Mouse (Mus musculus) limb, embryonic 14.5 days (tissue): Measurements from ENCODE around the gene Kdr. TPM values are rescaled to one million over a fixed set of nuclear protein-coding genes. Genes with fewer than 3 reads are reported as not detected.

ENCODE experiments used
- ATAC-seq: fragments of 200-750 bp; cut with Nextera tagmentation; 2 replicates; pipeline ENCODE4 v1.8.0; 2017; ENCODE audit warnings: low read depth, moderate number of reproducible peaks, moderate TSS enrichment; ENCODE audit not compliant: low FRiP score
- DNase-seq: peaks from one replicate; pipeline ENCODE4 v3.0.0-alpha.2; 2015; ENCODE audit warnings: low spot score
- H3K27ac ChIP-seq: fragments of 300-500 bp; sonication (generic); replicated peaks from 2 replicates; pipeline ENCODE4 v1.5.1; 2014; ENCODE audit warnings: low read depth, mild to moderate bottlenecking, low read length, moderate library complexity, mixed read lengths
- H3K27me3 ChIP-seq: fragments of 300-500 bp; sonication (generic); 2 replicates; pipeline ENCODE4 v1.6.1; 2014; ENCODE audit warnings: low read length, mixed read lengths; ENCODE audit not compliant: control insufficient read depth, insufficient read depth
- H3K36me3 ChIP-seq: fragments of 300-500 bp; sonication (generic); 2 replicates; pipeline ENCODE4 v1.6.1; 2014; ENCODE audit warnings: mild to moderate bottlenecking, low read length, moderate library complexity, mixed read lengths; ENCODE audit not compliant: control insufficient read depth, insufficient read depth
- H3K4me1 ChIP-seq: fragments of 300-500 bp; sonication (generic); 2 replicates; pipeline ENCODE4 v1.6.1; 2014; ENCODE audit warnings: antibody characterized with exemption, low read length, mixed read lengths; ENCODE audit not compliant: control insufficient read depth, insufficient read depth
- H3K4me2 ChIP-seq: fragments of 300-500 bp; sonication (generic); replicated peaks from 2 replicates; pipeline ENCODE4 v1.6.1; 2014; ENCODE audit warnings: low read depth, mild to moderate bottlenecking, low read length, moderate library complexity; ENCODE audit not compliant: severe bottlenecking
- H3K4me3 ChIP-seq: fragments of 300-500 bp; sonication (generic); replicated peaks from 2 replicates; pipeline ENCODE4 v1.5.1; 2014; ENCODE audit warnings: low read length
- H3K9ac ChIP-seq: fragments of 300-500 bp; sonication (generic); 2 replicates; pipeline ENCODE4 v1.6.1; 2014; ENCODE audit warnings: mild to moderate bottlenecking, low read depth, low read length, moderate library complexity; ENCODE audit not compliant: severe bottlenecking
- H3K9me3 ChIP-seq: fragments of 300-500 bp; sonication (generic); 2 replicates; pipeline ENCODE4 v1.6.1; 2016; ENCODE audit warnings: low read length; ENCODE audit not compliant: control insufficient read depth
- POLR2A ChIP-seq: fragments of 200-500 bp; IDR thresholded peaks from 2 replicates; pipeline ENCODE4 v1.8.0; 2012; ENCODE audit warnings: inconsistent platforms, mild to moderate bottlenecking, moderate library complexity, borderline replicate concordance; ENCODE audit not compliant: insufficient read depth, insufficient read length; ENCODE audit errors: extremely low read depth
- WGBS: fragments of 180-500 bp; shearing (Covaris S2); extraction: QIAGEN DNeasy Blood & Tissue Kit; methylation state at CpG from one replicate; pipeline ENCODE4 v1.1.7; 2014; 5-methylcytosine and 5-hydroxymethylcytosine counted together
- microRNA-seq: library from miRNA; unstranded; fragments of <30 nt; microRNA quantifications from one replicate; pipeline ENCODE4, GENCODE M21; 2016
- polyA plus RNA-seq, 2 experiments: library from polyadenylated mRNA; depleted of rRNA in 1 of 2; stranded (reverse) in 1 of 2; unstranded in 1 of 2; fragments of >200 nt; fragmentation: Nextera tagmentation in 1 of 2; extraction: Ambion mirVana in 1 of 2; gene quantifications; 2 replicates each; pipeline versions ENCODE4 v1.2.1 to v1.2.3; 2012 to 2014

The Kdr gene
- polyA plus RNA-seq, 2 experiments, result 21.1 to 25.0 TPM

- Histone ChIP-seq H3K9ac (no peak overlapping the region), H3K4me3 (no peak overlapping the region), H3K4me2 (no peak overlapping the region), H3K27me3 (no peaks in the 10 kb centered on the region), H3K4me1 (no peaks in the 10 kb centered on the region), H3K9me3 (no peaks in the 10 kb centered on the region), H3K36me3 (no peaks in the 10 kb centered on the region), H3K27ac (no peak overlapping the region)
- no peak for ATAC-seq
- whole genome bisulfite sequencing, result 54% methylated on average over 4 of the region's 4 CpGs
- no peak for TF ChIP-seq POLR2A
- DNase-seq, result no peak
Measured at GRCm38 (mm10) chr5:75906102-75906501, 72.2 kb downstream of the Kdr start.

DNA sequence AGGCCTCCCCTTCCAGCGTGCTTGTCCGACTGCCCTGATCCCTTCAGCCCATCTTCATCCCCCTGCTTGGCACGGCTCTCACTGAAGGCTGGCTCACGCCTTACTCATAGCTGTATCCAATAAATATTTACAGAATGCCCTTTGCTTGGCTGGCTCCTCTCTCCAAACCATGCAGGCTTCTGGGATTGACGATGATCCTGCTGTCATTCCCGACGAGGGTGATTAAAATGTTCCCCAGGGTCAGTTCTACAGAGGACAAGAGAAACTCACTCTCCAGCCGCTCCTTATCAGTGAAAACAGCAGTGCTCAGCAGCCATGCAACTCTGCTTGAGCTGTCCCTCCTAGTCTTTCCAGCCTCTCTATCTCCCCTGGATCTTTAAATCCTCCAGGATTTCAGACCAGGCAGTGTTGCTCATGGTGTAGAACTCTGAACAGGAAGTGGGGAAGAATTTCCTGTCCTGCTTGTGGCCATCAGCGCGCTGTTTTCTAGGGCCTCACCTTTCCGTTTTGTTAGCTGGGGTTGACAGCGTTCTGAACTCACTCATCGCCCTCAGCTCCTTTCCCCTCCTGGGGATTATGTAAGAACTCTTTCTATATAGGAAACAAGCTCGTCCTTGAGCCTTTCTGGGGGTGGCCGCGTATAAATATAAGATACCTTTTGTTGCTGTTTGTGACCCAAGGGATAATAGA lies 77.9 kb downstream of the Kdr start:
- Histone ChIP-seq H3K36me3 (no peaks in the 10 kb centered on the region), H3K9ac (no peak overlapping the region), H3K27ac (no peak overlapping the region), H3K9me3 (no peaks in the 10 kb centered on the region), H3K4me3 (no peak overlapping the region), H3K4me1 (peaks cover 4% of the 10 kb centered on the region; the same call in 1 of the 2 replicates), H3K27me3 (no peaks in the 10 kb centered on the region), H3K4me2 (no peak overlapping the region)
- WGBS, result 59% methylated on average over 16 of the region's 16 CpGs
- ATAC-seq, result no peak
- no peak for TF ChIP-seq POLR2A
- no peak for DNase-seq

- no peaks in the 10 kb centered on the region for H3K9me3 ChIP-seq
- DNase-seq (no peak), ATAC-seq (no peak)
- no peak overlapping the region for H3K4me3 ChIP-seq
- H3K27ac ChIP-seq, result no peak overlapping the region
- WGBS, result 85% methylated on average over 3 of the region's 3 CpGs
- no peak for TF ChIP-seq POLR2A
- no peaks in the 10 kb centered on the region for H3K4me1 ChIP-seq
- no peak overlapping the region for H3K9ac ChIP-seq
- no peak overlapping the region for H3K4me2 ChIP-seq
- no peaks in the 10 kb centered on the region for H3K27me3 ChIP-seq
- H3K36me3 ChIP-seq, result no peaks in the 10 kb centered on the region
Measured at GRCm38 (mm10) chr5:75895351-75895750, 82.9 kb downstream of the Kdr start.

GRCm38 (mm10) chr5:75892956-75893471 lies 85.2 kb downstream of the Kdr start:
- 64% methylated on average over 6 of the region's 6 CpGs for WGBS
- no peak overlapping the region for H3K4me3 ChIP-seq
- no peaks in the 10 kb centered on the region for H3K9me3 ChIP-seq
- H3K4me1 ChIP-seq, result no peaks in the 10 kb centered on the region
- no peaks in the 10 kb centered on the region for H3K36me3 ChIP-seq
- no peak overlapping the region for H3K4me2 ChIP-seq
- no peak overlapping the region for H3K27ac ChIP-seq
- H3K9ac ChIP-seq, result no peak overlapping the region
- no peak for ATAC-seq
- no peak for DNase-seq
- no peak for TF ChIP-seq POLR2A
- no peaks in the 10 kb centered on the region for H3K27me3 ChIP-seq

Small RNA genes lying within 50 kb of the gene (microRNA-seq; reads per million reads assigned to microRNA genes)
- not detected for gene Gm25374

Other genes with a start within 250 kb of the Kdr start
- 32.0 and 33.6 TPM in 2 replicates for gene Srd5a3, start 161.8 kb upstream of the Kdr start, polyA plus RNA-seq (2012; rRNA removed)
- gene Srd5a3, start 161.8 kb upstream of the Kdr start, polyA plus RNA-seq (2014; fragmentation: Nextera tagmentation; extraction: Ambion mirVana), result 30.7 and 31.6 TPM in 2 replicates
- gene Tmem165, start 205.4 kb upstream of the Kdr start, polyA plus RNA-seq (2012; rRNA removed), result 160 and 185 TPM in 2 replicates
- 147 and 156 TPM in 2 replicates for gene Tmem165, start 205.4 kb upstream of the Kdr start, polyA plus RNA-seq (2014; fragmentation: Nextera tagmentation; extraction: Ambion mirVana)